Mouse (Mus musculus) liver, embryonic 14.5 days (tissue): ENCODE measurements around the gene Prkar2b.

Experiments used
- CTCF ChIP-seq: IDR thresholded peaks from 2 replicates; pipeline ENCODE4 v1.5.1; 2016; ENCODE audit warnings: antibody characterized with exemption, low read depth, control low read depth
- EP300 ChIP-seq: IDR thresholded peaks from 2 replicates; pipeline ENCODE4 v1.6.1; 2016; ENCODE audit warnings: antibody characterized with exemption, low read depth

GRCm38 (mm10) chr12:32018376-32018750 is 42.7 kb downstream of the Prkar2b start:
- TF ChIP-seq CTCF, result no peak
- no peak for TF ChIP-seq EP300
